Mouse (Mus musculus) CH12.LX (cell line): ENCODE data around the gene Tsen34.

Experiments
- CTCF ChIP-seq, 2 experiments: IDR thresholded peaks in 1 of 2; conservative IDR thresholded peaks in 1 of 2; 2 replicates each; pipeline ENCODE4 v1.5.1; 2011 to 2012; ENCODE audit warnings: low read depth in 2 of 2, low read length in 2 of 2, improper control_type of control experiment in 1 of 2, inconsistent platforms in 1 of 2, mild to moderate bottlenecking in 1 of 2, moderate library complexity in 1 of 2
- E2F4 ChIP-seq: IDR thresholded peaks from 2 replicates; pipeline ENCODE4 v1.6.1; 2011; ENCODE audit warnings: low read depth, low read length, improper control_type of control experiment; ENCODE audit not compliant: insufficient replicate concordance
- MAFK ChIP-seq: IDR thresholded peaks from 2 replicates; pipeline ENCODE4 v1.6.1; 2011; ENCODE audit warnings: low read length, improper control_type of control experiment; ENCODE audit not compliant: insufficient replicate concordance
- NELFE ChIP-seq: IDR thresholded peaks from 2 replicates; pipeline ENCODE4 v1.6.1; 2011; ENCODE audit warnings: low read depth, low read length, improper control_type of control experiment

DNA sequence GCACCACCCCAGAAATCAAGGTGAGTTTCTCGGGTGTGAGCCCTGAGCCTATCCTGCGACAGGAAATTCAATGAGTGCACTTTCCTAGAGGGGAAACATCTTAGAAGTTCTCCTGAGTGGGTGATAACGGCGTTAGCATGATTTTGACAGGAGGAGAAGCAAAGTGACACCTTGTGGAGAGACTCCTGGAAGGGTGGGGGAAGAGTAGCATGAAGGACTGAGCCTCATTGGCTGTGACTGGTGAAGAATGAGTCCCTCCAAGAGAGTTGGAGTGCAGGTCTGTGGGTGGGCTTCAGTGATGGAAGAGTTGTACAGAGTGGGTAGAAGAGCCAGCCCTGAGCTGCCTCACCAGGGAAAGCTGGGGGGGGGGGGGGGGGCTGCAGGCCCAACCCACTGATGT, 35.7 kb upstream of the Tsen34 start:
- TF ChIP-seq MAFK (no peak), CTCF (conservative IDR thresholded peaks at IDR 0.05 in 1 of 2, IDR thresholded peaks at IDR 0.05 in 1 of 2; ENCODE audit: low read depth in 2 of 2, low read length in 2 of 2) (no peak), NELFE (no peak), E2F4 (no peak)
